Mouse (Mus musculus) erythroblast, embryonic 14.5 days (primary cell): ENCODE measurements around the gene Slc25a20.

ENCODE experiments used
- GATA1 ChIP-seq: IDR thresholded peaks from 2 replicates; pipeline ENCODE4 v1.6.1; 2012; ENCODE audit warnings: low read length, inconsistent platforms, mixed read lengths
- TAL1 ChIP-seq: IDR thresholded peaks from 3 replicates; pipeline ENCODE4 v1.6.1; 2012; ENCODE audit warnings: low read length, inconsistent platforms, mixed read lengths

GRCm38 (mm10) chr9:108617301-108617700 is 44.6 kb upstream of the Slc25a20 start:
- TF ChIP-seq GATA1 = no peak
- TF ChIP-seq TAL1 = no peak
